Mouse (Mus musculus) megakaryocyte, adult 5-6 weeks (primary cell): ENCODE measurements around the gene Slc15a5. TPM values are rescaled to one million over a fixed set of nuclear protein-coding genes. Genes with fewer than 3 reads are reported as not detected.
"Not testable (repeated sequence)": the region's sequence is repeated elsewhere in the genome, so short reads cannot be mapped to it uniquely, and the experiment has no call there.

Experiments
- ATAC-seq: 2 replicates; pipeline ENCODE4 v1.8.0; 2016; ENCODE audit warnings: mild to moderate bottlenecking, inconsistent platforms; ENCODE audit not compliant: poor library complexity, severe bottlenecking
- total RNA-seq, 2 experiments: library from RNA; stranded (forward) in 1 of 2; stranded (reverse) in 1 of 2; fragments of 153-499, 151-499 nt in 1 of 2; fragments of 221-1000, 200-1000 nt in 1 of 2; gene quantifications; 2 replicates each; pipeline versions ENCODE4 v1.2.3 to v1.2.4; 2015 to 2017

The Slc15a5 gene
- total RNA-seq (2015) (not detected in 2 replicates), total RNA-seq (2017) (not detected in 2 replicates)

DNA sequence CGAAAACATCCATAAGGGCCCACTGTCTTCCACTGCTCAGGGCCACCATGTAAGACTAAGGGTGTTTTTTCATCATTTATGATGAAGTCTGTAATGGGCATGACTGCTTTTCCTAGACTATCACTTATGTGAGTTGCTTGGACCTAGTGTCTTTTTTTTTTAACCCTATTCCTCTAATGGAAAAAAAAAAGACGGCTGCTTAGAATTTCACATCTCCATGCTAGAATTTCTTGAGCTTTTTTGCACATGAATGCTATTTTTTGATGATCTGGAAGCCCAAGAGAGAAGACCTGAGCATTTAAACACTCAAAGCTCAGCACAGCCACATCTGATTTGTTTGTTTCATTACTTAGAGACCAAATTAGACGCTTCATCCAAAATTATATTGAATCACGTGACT lies at the start of gene Slc15a5:
Gene Slc15a5, minus strand, starts transcription at position 101 of the 400 bp plus-strand sequence.
- no peak for ATAC-seq

DNA sequence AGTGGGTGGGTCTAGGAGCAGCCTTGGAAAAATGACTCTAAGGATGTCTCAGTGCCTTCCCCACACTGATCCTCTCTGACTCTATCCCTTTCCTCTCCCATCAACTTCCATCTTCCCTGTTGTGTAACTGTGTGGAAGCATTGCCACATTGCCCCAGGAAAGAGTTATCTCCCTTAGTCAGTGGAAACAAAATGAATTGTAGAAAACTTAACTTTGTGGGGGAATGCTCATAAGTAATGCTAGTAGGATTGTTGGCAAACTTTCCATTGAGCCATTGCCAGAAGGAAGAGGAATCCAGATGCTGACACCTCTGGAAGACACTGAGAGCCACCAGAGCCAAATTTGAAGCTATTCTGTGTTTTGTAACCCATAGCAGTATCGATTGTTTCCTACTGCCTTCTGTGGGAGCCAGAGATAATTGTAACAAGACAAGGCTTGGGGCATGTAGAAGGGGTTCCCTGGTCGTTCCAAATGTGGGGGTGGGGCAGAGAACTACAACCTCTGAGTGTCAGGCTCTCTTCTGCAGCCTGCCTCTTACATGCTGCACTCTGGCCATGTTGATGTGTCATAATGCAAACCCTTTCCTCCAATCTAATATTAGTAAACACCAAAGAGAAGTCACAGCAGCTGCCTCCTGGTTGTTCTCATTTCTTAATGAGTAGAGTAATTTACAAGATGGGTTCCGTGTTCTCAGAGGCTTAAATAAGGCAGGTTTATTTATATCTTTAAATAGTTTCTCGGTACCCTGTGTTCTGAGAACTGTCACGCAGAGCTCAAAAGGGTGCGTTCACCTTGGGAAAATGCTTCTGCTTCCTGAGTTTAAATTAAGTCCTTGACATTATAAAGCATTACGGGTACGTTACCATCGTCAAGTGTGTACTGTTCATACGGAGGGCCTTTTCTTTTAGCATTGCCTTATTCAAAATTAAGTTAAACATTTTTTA lies 48.9 kb upstream of the Slc15a5 start:
- no peak for ATAC-seq

DNA sequence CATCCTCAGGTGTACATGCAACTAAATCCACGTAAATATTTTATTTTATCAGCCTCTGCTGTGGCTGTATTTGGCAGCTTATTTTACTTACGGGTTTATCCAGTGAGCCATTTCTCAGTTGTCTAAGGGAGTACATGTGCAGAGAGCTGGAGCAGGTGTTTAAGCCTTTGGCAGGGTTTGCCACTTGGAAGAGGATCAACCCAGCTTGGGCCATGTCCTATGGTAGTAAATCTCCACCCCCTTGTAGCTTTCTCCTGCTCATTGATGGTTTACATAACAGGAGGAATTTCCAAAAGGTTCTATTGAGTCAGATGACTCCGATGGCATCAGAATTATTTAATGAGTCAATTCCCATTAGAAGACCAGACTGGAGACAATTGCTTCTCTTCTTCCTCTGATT lies 37.8 kb upstream of the Slc15a5 start:
- no peak for ATAC-seq

DNA sequence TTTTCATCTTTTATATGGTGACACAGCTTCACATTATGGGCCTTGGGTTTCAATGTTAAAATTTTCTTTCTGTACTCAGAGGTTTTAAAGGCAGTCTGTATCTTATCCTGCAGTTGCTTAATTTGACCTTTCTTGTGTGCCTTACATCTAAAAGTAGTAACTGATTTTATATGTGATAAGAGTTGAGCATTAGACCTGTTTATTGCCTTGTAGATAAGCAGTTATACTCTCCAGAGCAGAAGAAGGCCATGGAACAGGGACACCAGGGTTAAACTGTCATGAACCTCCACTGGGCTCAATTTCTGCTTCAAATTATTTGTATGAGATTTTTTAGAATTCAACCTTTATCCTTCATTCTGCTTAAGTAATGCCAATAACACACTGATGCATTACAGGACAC lies 24.8 kb upstream of the Slc15a5 start:
- no peak for ATAC-seq

DNA sequence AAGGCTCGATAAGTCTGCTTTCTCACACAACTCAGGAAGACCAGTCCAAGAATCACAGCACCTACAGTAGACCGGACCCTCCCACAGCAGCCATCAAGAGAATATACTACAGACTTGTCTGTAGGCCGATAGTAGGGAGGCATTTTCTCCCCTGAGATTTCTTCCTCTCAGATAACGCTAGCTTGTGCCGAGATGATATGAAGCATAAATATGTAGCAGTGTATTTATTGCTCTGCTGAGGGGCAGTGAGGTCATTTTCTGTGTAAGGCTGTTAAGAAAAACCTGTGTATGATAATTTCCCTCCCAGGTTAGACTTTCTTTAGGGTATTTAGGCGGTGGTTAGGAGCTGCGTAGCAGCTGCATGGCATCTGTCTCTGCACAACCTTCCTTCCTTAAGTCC lies 23.2 kb upstream of the Slc15a5 start:
- ATAC-seq = no peak

DNA sequence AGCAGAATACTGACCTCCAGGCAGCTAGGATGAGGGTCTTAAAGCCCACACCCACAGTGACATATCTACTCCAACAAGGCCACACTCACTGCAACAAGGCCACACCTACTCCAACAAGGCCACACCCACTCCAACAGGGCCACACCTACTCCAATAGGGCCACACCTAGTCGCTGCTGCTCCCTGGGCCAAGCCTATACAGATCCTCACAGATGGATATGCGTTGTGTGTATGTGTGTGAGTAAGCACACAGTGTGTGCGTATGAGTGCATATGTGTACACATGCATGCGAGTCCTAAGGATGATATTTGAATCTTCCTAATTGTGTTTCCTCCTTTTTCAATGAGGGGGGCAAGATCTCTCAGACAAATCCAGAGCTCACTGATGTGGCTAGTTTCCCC lies 22.1 kb upstream of the Slc15a5 start:
- no peak for ATAC-seq

DNA sequence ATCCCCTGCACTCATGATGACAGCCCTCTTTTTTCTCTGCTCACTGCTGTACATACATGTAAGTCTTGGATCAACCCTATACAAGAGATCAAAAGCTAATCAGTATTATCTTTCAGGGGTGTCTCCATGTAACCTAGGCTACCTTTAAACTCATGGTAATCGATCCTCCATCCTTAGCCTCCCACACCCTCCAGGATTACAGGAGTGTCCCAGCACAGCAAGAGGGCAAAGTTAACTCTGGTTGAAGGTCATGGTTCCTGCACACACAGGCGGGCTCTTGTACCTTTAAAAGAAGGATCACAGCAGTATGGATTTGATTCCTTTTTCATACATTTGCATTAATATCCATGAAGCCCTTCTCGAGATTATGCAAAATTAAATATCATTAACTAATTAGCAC lies 19.9 kb upstream of the Slc15a5 start:
- no peak for ATAC-seq

DNA sequence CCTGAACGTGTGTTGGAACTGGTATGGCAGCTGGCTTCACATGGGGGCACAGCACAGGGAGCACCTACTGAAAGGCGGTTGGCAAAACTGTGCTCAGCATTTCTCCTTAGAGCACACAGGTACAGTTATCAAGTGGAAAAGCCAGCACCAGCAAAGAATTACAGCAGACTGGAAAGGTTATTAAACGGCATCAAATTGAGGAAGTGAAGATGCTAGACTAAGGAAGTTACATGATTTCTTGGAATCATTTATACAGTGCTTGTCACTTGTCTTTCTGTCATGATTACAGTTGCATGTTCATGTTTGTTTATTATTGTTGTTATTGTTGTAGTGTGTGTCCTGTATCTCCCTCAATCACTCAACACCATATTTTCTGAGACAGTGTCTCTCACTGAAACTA lies 15.3 kb upstream of the Slc15a5 start:
- ATAC-seq = peak; percentile 90

DNA sequence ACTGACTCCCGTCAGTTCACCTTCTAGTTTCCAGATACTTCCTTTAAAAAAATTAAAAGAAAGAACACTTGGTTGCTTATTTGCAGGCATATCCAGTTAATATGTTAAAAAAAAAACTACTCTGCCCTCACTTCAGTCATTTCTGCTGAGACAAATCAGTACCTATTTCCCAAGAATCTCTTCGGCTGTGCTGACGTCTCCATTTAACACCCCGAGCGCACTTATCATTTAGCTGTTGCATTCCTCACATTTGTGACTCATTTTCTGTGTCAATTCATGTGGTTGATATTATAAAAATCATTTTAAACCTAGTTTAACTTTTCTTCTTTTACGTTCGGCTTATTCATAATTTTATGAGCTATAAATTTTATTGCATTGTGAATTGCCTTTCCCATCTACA lies 12.7 kb upstream of the Slc15a5 start:
- no peak for ATAC-seq

DNA sequence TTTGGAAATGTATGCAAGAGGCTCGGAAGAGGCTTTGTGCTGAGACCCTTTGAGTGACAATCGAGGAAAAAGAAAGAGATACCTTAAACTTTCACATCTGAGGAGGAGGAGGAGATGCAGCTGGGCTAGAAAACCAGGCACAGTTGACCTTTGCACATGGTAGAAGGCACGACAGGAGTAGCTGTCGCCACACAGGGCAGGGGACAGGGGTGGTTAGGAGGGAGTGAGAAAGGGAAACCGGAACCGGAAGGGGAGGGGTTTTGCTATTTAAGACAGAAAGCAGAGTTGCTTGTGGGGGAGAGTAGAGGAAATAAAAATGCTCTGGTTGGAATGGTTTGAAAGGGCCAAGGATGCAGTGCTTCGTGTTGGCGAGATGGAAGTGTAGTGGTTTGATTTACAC lies 9.4 kb upstream of the Slc15a5 start:
- peak; percentile 22; the same call in 1 of the 2 replicates for ATAC-seq

DNA sequence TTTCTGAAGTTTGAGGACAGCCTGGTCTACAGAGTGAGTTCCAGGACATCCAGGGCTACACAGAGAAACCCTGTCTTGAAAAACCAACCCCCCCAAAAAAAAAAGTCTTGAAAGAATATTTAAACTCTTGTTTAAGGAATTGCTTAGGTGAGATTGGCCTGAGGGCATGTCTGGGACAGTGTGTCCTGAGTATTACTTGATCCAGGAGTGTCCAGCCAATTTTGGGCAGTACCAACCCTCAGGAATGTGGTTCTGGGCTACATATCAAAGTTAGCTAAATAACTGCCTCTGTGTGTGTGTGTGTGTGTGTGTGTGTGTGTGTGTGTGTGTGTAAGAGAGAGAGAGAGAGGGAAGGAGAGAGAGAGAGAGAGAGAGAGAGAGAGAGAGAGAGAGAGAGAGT lies 6.7 kb upstream of the Slc15a5 start:
- ATAC-seq = not testable (repeated sequence)

DNA sequence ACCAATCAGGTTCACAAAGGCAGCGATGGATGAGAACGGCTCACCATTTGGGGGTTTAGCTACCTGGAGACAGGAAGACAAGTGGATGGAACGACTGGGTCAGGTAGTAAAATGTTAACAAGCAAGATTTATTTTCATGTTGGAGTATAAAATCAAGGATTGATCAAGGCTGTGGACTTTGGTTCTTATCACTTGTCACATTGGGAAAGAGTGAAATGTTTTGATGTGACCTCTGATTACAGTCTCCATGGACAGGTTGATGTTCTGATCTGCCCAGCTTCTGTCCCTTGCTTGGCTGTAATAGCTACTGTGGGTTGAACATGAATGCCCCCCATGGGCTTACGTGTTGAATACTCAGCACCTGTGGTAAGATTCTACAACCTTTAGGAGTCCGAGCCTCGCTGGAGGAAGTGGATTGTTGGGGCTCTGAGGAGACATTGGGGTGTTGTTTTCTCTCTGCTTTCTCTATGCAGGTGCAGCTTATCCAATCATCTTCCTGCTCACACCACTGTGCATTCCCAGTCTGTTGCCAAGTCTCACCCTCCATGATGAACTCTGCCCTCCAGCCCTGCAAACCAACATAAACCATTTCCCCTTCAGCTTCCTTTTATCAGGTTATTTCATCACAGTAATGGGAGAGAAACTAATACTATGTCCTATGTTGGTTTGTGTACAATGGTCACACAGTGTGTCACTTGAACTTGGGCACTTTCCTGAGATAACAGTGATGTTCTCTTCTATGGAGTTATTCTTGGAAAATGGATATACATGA lies 1.2 kb upstream of the Slc15a5 start:
- peak; percentile 39 for ATAC-seq

DNA sequence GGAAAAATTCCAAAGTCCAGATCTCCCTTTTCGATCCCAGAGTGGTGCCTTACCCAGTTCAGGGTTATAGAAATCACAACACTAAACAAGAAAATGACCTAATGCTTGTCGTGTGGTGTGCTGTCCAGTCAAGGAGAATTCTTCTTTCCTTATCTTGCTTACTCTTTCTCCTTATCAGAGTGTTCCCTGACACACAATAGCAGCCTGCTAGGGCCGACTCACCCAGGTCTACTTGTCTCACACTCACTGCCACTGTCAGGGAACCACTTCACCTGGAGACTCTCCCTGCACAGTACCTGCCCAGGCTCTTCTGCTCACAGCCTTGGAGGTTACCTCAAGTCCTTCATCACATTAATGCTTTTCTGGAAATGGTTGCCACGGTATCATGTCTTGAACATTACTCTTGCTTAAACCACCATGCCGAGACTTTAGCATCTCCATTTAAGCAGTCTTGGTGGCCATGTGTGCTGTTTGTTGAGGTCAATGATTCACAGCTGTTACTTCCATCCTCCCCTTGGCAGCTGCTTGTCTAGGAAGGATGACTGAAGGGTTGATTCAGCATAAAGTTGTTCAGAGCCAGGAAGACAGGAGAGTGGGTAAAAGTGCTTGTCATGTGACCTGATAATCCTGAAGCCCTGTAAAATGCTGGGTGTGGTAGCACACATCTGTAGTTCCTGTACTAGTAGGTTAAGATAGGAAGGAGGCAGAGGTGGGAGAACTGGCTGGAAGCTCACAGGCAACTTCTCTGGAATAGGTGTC lies 1.9 kb downstream of the Slc15a5 start:
- no peak for ATAC-seq

DNA sequence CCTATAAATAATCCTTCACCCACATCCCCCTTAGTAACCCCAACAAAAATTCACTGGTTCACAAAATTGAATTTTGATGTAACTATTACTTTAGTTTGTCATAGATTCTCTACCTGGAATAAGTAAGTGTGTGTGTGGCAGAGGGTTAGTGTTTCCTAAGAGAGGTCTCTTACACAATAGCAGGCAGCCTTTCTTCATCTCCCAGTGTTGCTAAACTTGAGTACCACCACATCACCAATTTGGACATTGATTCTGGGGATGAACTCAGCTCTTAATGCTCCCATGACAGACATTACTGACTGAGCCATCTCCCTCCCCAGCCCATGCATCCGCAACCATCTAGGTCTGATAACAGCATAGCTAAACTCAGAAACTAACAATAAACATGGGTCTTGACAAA lies 4.0 kb downstream of the Slc15a5 start:
- peak; percentile 59 for ATAC-seq

DNA sequence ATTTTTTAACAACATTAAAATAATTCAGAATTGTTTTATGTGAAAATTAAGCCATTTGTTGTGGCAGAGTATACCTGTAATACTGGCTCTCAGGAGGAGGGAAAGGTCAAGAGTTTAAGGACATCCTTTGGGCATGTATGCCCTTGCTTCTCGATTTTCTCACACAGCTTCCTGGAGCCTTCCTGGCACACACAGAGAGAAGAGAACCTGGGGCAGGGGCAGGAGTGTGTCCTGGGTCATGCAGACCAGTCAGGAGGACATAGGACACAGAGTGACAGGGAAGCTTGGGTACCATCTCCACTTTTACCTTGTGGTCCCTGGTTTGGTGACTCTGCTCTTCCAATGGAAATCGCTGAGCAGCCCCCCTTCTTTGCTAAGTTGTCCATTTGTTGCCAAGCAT lies 6.2 kb downstream of the Slc15a5 start:
- no peak for ATAC-seq

DNA sequence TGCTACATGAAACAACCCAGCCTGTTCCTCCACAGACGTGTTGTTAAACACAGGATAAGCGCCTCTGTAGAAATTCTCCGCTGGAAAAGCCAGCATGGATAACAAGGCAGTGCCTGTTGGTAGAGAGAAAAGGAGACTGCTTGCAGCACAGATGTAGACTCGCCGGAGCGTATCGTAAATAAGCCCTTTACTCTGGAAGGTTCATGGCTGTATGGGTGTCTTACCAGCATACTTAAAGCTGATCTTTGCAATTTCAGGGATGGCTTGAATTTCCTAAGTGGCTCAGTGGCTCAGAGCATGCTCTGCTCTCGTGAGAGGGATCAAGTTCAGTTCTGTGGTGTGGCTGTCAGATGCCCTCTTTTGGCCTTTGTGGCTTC lies 6.8 kb downstream of the Slc15a5 start:
- ATAC-seq = no peak

DNA sequence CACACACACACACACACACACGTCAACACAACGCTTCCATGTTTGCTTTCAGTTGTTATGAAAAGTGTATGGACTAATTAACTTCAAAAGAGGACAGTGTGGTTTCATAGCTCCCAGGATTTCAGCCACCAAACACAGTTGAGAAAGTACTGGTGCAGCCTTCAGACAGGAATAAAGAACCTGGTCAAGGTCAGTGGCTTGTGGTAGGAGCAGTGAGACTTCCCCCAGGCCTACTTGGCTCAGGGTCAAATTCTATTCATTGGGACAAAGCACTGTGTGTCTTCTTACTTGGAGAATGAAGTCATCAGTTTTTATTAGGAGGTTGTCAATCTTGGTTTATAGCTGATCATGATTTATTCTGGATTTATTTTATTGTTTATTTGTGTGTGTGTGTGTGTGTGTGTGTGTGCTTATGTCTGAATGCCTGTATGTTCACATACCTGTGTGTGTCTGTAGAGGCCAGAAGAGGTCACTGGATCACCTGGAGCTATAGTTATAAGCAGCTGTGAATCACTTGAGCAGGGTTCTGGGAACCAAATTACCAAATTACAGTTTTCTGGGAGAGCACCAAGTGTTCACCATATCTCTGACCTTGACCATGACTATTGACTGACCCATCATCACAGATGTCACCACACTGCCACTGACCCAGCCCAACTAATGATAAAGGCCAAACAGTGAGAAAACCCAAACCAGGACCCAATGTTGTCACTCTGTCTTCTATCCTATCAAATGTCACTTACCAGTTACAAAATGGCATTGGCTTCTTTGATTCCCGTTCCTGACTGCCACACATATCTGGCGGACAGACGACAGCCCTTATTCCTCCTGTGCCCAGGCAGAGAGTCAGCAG lies 7.4 kb downstream of the Slc15a5 start:
- ATAC-seq = peak; percentile 57

DNA sequence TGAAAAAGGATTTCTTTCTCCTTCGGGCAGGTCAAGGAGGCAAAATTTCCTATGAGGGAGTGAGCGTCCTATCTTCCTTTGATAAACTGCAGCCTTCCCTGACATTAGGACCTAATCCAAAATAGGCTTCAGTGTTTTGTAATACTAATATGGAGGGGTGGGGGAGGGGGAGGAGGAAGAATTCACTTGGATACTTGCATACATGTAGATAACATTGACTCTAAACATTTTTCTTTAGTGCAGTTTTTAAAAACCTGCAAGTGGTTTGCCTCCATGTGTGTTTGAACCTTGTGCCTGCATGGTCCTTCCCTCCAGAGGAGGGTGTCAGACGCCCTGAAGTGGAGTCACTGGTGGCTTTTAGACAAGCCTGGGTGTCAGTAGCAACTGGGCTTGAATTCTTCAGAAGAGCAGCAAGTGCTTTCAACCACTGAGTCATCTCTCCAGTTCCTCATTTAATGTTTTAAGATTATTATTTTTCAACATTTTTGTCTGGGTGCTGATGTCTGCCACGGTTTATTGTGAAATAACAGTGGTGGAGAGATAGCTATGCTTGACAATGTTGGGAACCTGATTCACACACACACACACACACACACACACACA lies 8.1 kb downstream of the Slc15a5 start:
- peak; percentile 84 for ATAC-seq

DNA sequence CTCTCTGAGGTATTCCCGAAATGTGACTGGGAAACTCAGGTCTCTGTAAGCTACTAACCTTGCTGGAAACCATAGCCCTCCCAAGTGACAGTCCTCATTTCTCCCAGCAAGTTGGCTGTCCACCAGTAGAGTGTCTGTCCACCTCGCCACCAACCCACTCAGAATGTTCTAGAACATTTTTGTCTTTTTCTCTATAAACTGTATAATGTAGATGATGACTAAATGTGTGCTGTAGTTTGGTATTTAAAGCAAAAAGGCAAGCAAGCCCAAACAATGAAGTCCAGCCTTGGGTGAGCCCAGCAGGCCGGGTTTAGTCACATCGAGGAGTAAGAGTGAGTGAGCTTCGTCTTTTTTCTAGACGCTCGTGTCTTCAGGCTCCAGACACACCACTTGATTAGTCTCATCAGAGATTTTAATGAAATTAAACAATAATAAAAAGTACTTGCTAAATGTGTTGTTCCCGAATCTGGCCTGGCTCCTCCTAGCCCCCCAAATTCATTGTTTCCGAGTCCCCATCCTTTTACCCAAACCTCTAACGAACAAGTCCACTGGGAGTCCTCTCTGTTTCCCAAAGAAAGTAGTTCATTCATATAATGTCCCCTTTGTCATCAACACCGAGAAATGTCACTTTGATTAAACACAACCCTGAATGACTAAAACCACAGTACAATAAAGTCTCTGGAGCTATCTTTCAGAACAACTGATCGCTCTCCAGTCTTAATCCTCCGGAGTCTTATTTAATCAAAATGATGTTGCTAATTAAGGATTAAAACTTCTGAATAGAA lies 8.8 kb downstream of the Slc15a5 start:
- ATAC-seq = no peak
